Mouse (Mus musculus): ENCODE measurements around the gene Zbtb26.

GRCm38 (mm10) chr2:37480039-37480438 lies 37.1 kb upstream of the Zbtb26 start:
- TF ChIP-seq CTCF (conservative IDR thresholded peaks at IDR 0.05; ENCODE audit: insufficient read depth, insufficient read length, low read depth, low read length) (no peak), POLR2A (IDR thresholded peaks at IDR 0.05; ENCODE audit: low read depth, low read length) (no peak)
